Mouse (Mus musculus) megakaryocyte, embryonic 14.5 days (primary cell): ENCODE data around the gene Mt1. TPM values are rescaled to one million over a fixed set of nuclear protein-coding genes. Genes with fewer than 3 reads are reported as not detected.
A peak's percentile ranks its signal among the peaks of the same experiment; 100 is the strongest.
"Not testable (repeated sequence)": the region's sequence is repeated elsewhere in the genome, so short reads cannot be mapped to it uniquely, and the experiment has no call there.

Experiments
- H3K27me3 ChIP-seq: replicated peaks from 2 replicates; pipeline ENCODE3; 2012; ENCODE audit warnings: inconsistent platforms
- H3K36me3 ChIP-seq: replicated peaks from 2 replicates; pipeline ENCODE3; 2012; ENCODE audit warnings: low read length, inconsistent platforms, mixed read lengths
- H3K4me1 ChIP-seq: 2 replicates; pipeline ENCODE4 v1.6.1; 2012; ENCODE audit warnings: inconsistent platforms
- H3K4me3 ChIP-seq: replicated peaks from 2 replicates; pipeline ENCODE3; 2012; ENCODE audit warnings: moderate library complexity, mild to moderate bottlenecking, inconsistent platforms
- H3K9me3 ChIP-seq: 2 replicates; pipeline ENCODE4 v1.6.1; 2012; ENCODE audit warnings: inconsistent platforms
- FLI1 ChIP-seq: IDR thresholded peaks from 2 replicates; pipeline ENCODE4 v1.6.1; 2012; ENCODE audit warnings: low read length, inconsistent platforms, mixed read lengths
- GATA1 ChIP-seq: IDR thresholded peaks from 3 replicates; pipeline ENCODE4 v1.6.1; 2012; ENCODE audit warnings: mixed read lengths, low read length, inconsistent platforms, borderline replicate concordance
- polyA plus RNA-seq: library from polyadenylated mRNA; stranded (reverse); fragments of >175 nt; gene quantifications from 2 replicates; pipeline ENCODE4 v1.2.3, GENCODE M21; 2012; ENCODE audit warnings: low replicate concordance; ENCODE audit not compliant: insufficient read depth

Gene Mt1
- polyA plus RNA-seq, 1 experiment, result 878 TPM

- H3K36me3 ChIP-seq, result no peaks in the 10 kb centered on the region
- H3K4me1 ChIP-seq, result peaks cover 37% of the 10 kb centered on the region
- H3K9me3 ChIP-seq, result no peaks in the 10 kb centered on the region
- no peak overlapping the region for H3K4me3 ChIP-seq
- no peak for TF ChIP-seq FLI1
- no peak for TF ChIP-seq GATA1
- peaks cover 53% of the 10 kb centered on the region for H3K27me3 ChIP-seq
Measured at GRCm38 (mm10) chr8:94150925-94151324, 28.0 kb upstream of the Mt1 start.

DNA sequence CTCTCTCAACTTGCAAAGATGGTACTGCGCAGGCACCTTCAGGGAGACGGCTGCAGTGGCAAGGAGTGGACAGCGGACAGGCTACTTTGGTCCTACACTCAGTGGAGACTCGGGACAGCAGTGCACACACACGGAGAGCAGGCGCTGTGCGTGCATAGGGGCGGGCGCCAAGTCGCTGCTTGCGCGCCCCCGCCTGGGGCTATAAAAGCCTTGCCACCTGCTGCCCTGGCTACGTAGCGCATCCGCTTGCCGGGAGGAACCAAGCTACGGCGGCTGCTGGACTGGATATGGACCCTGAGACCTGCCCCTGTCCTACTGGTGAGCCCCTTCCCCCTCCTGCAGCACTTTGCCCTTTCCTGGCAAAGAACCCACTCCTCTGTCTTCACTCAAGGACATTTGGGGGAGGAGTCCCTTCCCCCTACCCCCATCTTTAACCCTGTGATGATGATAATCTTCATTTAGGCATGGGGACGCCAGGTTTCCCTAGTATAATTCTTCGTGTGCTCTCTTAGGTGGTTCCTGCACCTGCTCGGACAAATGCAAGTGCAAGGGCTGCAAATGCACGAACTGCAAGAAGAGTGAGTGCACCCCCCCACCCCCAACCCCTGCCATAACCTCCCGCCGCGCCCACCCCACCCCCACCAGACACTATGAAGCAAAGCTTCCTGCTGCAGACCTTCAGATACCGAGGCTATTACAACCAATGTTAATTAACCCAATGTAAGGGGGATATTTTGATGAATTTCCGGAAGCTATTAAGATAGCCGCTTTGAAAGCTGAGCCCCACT is 26.2 kb upstream of the Mt1 start, which contains the start of gene Mt3:
Gene Mt3 (plus strand): TSS at position 95 of the 788 bp plus-strand sequence.
- Histone ChIP-seq H3K27me3 (peaks cover 55% of the 10 kb centered on the region), H3K4me1 (peaks cover 37% of the 10 kb centered on the region)
- TF ChIP-seq GATA1, result no peak
- no peak for TF ChIP-seq FLI1

DNA sequence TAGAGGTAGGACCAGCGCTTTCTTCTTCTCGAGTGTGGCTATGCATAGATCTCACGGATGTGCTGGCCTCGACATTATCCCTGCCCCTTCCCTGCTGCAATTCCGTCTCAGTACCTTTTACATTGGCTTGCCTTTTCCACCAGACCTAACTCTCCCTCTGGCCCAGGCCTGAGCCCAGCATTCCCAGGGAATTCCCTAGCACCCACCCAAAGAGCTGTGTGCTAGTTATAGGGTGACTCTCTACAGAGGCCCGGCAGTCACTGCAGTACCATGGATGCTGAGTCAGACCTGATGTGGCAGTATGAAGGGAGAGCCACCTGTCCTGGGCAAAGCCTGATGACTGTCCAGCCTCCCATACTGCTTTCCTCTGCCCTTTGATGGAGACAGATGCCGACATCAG is 25.4 kb upstream of the Mt1 start:
- no peak for TF ChIP-seq GATA1
- no peak for TF ChIP-seq FLI1
- H3K27me3 ChIP-seq, result peaks cover 56% of the 10 kb centered on the region
- H3K9me3 ChIP-seq, result no peaks in the 10 kb centered on the region
- H3K4me3 ChIP-seq, result peak overlapping the region; percentile 71
- peaks cover 34% of the 10 kb centered on the region for H3K4me1 ChIP-seq
- no peaks in the 10 kb centered on the region for H3K36me3 ChIP-seq

More for the DNA sequence above, 26.2 kb upstream of the Mt1 start, which contains the start of gene Mt3:
- Histone ChIP-seq H3K36me3 (no peaks in the 10 kb centered on the region), H3K9me3 (no peaks in the 10 kb centered on the region), H3K4me3 (peak within 1 kb of the TSS; percentile 89)

GRCm38 (mm10) chr8:94154537-94154936 is 24.3 kb upstream of the Mt1 start:
- Histone ChIP-seq H3K4me1 (peaks cover 34% of the 10 kb centered on the region), H3K27me3 (peaks cover 57% of the 10 kb centered on the region), H3K9me3 (no peaks in the 10 kb centered on the region), H3K4me3 (no peak overlapping the region), H3K36me3 (no peaks in the 10 kb centered on the region)
- no peak for TF ChIP-seq FLI1
- TF ChIP-seq GATA1, result no peak

DNA sequence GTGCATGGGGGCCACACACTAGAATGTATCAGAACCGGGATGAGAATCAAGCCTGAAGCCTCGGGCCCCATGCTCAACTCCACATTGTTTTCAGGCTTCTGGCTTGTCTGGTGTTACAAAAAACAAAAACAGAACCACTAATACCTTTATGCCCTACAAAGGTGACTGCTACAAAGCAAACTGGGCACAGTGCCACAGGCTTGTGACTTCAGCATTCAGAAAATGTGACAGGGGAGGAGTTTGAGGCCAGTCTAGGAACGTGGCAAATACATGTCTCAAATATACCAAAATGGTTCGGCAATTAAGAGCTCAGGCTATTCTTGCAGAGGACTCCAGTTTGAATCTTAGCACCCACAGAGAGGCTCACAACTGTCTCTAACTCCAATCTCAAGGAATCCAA is 22.8 kb upstream of the Mt1 start:
- Histone ChIP-seq H3K27me3 (peaks cover 56% of the 10 kb centered on the region), H3K36me3 (no peaks in the 10 kb centered on the region), H3K4me3 (no peak overlapping the region), H3K9me3 (no peaks in the 10 kb centered on the region), H3K4me1 (peaks cover 29% of the 10 kb centered on the region)
- TF ChIP-seq GATA1 (no peak), FLI1 (no peak)

DNA sequence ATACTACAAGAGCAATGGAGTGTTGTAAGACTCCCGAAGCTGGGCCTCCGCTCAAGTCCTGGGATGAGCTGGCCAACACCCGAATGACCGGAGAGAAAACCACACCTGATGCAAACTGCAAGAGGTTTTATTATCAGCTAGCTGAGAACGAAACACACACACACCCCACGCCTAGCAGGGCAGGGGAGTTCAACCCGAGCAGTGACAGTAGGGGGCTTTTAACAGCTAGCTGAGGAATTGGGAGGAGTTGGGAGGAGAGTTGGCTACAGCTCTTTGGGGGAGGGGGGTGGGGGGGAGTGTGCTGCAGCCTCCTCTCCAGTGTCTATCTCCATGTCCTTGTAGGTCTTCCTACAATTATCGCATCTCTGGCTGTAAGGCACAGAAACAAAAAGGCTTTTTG is 13.1 kb upstream of the Mt1 start:
- not testable (repeated sequence) for H3K4me3 ChIP-seq, H3K36me3 ChIP-seq, H3K9me3 ChIP-seq
- peaks cover 40% of the 10 kb centered on the region for H3K4me1 ChIP-seq
- peaks cover 29% of the 10 kb centered on the region for H3K27me3 ChIP-seq

DNA sequence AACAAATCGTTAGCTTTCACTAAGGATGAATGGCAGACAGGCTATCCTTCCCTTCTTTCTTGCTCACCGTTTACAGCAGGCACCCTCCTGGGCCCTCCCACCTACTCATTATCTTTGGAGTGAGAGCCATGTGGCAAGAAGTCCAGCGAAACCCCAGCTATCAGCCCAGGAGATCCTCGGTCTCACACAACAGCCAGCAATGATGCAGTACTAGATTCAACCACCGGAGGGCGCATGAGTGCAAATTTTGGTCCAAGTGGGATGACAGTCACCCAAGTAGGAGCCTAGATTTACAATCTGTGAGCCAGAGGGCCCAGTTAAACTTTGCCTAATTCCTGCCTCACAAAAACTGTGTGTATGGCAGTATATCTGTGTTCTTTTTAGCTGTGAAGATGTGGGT is 11.6 kb upstream of the Mt1 start:
- Histone ChIP-seq H3K4me3 (peak overlapping the region; percentile 86), H3K4me1 (peaks cover 55% of the 10 kb centered on the region), H3K36me3 (no peaks in the 10 kb centered on the region), H3K27me3 (peaks cover 31% of the 10 kb centered on the region), H3K9me3 (no peaks in the 10 kb centered on the region)
- TF ChIP-seq GATA1 (no peak), FLI1 (no peak)

DNA sequence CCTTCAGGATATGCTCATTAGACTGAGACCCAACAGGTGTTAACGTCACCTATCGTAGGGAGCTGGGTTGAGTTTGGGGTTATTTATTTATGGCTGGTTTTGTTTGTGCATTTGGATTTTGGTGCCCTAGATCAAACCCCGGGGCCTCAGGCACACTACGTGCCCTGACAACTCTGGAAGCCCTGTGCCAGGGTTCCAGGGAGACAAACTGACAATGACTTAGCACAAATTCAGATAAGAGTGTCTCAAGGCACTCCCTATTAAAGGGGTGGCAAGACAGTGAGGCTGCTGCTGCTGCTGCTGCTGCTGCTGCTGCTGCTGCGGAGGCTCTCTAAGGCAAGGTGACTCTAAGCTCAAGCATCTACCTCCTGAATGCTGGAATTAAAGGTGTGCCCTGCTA is 9.3 kb upstream of the Mt1 start:
- TF ChIP-seq GATA1 (no peak), FLI1 (no peak)
- no peaks in the 10 kb centered on the region for H3K9me3 ChIP-seq
- peaks cover 71% of the 10 kb centered on the region for H3K4me1 ChIP-seq
- peaks cover 19% of the 10 kb centered on the region for H3K27me3 ChIP-seq
- no peak overlapping the region for H3K4me3 ChIP-seq
- no peaks in the 10 kb centered on the region for H3K36me3 ChIP-seq

DNA sequence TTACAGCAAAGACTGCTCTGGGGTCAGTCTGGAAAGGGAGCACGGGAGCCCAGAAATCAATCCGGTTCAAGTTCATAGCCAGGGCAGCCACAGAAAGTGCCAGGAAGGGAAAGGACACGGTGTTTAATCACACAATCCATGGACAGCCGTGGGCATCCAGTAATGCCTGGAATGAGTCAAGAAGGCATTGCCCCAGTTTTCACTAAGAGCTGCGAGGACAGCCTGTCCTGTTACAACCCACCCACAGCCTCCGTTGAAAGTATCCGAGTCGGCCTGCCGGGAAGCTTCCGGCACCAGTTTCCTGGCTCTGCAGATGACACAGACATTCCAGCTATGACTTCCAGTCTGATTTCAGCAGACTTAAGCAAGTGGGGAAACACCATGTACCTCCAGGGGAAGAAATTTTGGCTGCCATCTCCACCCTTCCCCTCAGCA is 7.5 kb upstream of the Mt1 start:
- H3K9me3 ChIP-seq, result no peaks in the 10 kb centered on the region
- no peaks in the 10 kb centered on the region for H3K36me3 ChIP-seq
- TF ChIP-seq FLI1, result no peak
- TF ChIP-seq GATA1, result no peak
- peaks cover 89% of the 10 kb centered on the region for H3K4me1 ChIP-seq
- H3K4me3 ChIP-seq, result peak overlapping the region; percentile 94
- peaks cover 16% of the 10 kb centered on the region for H3K27me3 ChIP-seq

- H3K4me1 ChIP-seq, result peaks cover 86% of the 10 kb centered on the region
- peaks cover 11% of the 10 kb centered on the region for H3K27me3 ChIP-seq
- no peak for TF ChIP-seq GATA1
- TF ChIP-seq FLI1, result no peak
- H3K9me3 ChIP-seq, result no peaks in the 10 kb centered on the region
- H3K4me3 ChIP-seq, result peak within 1 kb of the TSS; percentile 94
- no peaks in the 10 kb centered on the region for H3K36me3 ChIP-seq
Measured at GRCm38 (mm10) chr8:94172075-94172808, 6.6 kb upstream of the Mt1 start, which contains the start of gene Mt2. Gene Mt2 (plus strand): TSS chr8:94172664.
